Mouse (Mus musculus): Measurements from ENCODE around the gene Ankle1.

The Ankle1 gene

DNA sequence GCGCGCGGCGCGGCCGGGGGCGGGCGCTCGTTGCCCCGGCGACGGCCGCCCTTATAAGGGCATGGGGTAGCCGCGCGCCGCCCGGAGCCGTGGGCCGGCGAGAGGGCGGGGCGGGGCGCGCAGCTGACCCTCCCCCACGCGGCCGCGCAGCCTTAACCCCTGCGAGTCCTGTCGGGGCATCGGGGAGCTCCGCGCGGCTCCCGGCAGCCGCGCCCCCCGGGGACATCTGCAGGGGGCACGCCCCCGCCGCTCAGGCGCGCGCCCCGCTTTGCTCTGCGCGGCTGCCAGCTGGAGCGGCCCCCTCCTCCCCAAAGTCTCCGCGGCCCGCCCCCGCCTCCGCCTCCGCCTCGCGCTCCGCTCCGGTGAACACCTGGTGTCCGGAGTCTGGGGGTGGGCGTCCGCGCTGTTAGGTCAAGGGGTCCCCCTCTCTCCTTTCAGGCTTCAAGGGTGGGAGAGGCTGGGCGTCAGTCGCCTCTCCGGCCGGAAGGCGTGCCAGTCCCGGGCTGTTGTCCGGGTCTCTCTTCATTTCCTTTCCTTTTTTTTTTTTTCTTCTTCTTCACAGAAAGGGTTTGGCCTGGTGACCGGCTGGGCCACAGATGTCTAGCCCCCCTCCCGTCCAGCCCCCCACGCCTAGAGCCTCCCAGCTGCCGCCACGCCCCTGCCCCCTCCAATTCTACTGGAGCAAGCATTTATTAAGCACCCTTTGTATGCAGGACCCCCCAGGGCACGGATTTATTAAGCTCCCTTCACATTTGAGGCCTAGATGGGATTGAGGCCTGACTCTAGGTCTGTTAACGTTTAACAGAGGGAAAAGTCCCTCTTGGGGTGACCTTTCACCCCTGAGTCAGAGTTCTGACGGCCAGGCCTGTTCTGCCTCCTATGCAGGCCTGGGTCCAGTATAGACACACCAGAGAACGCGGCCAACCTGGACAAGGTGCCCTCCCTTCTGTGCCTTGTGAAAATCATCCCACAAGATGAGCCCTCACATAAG is 23.5 kb upstream of the Ankle1 start:
- peak; percentile 60 for DNase-seq (ENCODE audit: low spot score)

DNA sequence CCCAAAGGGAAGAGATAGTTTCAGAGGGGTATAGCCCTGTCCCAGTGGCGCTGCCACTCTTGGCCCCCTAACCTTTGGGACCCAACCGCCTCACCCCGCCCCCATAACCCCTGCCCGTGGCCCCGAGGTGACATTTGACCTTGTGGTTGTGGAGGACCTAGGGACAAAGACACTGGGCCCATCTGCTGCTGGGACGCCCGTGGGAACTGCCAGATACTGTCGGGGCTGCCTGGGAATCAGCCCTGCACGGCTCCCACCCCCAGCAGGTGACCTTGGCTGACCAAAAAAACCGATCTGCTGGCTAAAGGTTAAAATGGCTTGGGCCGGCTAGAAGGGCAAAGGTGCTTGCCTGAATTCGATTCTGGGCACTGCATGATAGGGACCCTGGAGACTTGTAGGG is 22.4 kb upstream of the Ankle1 start:
- no peak for DNase-seq (ENCODE audit: low spot score)

DNA sequence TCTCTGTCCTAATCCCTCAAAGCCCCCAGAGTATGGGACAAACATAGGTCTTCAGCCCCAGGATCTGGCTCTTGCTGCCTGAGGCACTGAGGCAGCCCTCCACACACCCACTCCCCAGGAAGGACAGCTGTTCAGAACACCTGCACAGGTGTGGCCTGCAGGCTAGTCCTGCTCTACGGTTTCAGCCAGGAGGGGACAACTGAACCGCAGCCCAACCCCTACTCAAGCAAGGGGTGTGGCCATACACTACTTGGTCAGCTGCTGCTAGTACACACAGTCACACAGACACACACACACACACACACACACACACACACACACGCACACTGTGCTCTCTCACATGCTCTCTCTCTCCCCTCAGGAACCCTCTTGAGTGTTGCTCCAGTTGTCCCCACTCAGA is 21.9 kb upstream of the Ankle1 start:
- DNase-seq (ENCODE audit: low spot score), result no peak

DNA sequence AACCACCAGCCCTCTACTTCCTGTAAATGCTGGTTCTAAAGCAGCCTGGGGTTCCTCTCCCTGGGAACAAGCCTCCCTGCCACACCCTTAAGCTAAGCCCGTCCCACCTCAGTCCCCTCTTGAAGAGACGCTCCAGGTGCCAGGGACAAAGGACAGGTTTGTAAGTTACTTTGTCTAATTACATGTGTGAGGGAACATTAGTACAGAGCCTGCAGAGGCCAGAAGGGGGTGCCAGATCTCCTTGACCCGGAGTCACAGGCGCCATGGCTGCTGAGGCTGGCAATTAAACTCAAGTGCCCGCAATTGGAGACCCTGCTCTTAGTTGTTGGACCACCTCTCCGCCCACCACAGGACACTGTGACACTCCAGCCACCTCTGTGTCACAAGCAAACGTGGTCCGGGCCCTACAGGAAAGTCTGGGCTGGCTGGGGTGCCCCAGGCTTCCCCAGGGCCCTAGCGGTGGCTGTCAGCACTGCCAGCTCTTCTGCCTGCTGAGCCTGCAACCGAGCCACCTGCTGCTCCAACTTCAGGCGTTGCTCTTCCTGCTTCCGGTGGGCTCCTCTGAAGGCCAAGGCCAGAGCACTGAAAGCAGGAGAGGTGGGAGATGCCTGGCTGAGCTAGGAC is 20.5 kb upstream of the Ankle1 start:
- DNase-seq (ENCODE audit: low spot score), result no peak

DNA sequence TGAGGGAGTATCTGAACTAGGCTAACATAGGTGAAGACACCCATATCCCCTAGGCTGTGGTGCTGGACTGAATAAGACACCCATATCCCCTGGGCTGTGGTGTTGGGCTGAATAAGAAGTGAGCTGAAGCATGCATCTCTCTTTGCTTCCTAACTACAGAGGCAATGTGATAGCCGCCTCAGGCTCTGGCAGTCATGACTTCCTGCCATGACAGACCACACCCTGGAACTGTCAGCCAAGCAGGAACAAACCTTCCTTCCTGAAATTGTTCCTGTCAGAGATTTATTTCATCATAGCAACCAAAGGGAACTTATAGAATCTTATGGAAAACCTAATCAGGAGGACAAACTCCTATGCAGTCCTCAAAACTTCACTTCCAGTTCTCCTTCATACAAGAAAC is 17.5 kb upstream of the Ankle1 start:
- no peak for DNase-seq (ENCODE audit: low spot score)

DNA sequence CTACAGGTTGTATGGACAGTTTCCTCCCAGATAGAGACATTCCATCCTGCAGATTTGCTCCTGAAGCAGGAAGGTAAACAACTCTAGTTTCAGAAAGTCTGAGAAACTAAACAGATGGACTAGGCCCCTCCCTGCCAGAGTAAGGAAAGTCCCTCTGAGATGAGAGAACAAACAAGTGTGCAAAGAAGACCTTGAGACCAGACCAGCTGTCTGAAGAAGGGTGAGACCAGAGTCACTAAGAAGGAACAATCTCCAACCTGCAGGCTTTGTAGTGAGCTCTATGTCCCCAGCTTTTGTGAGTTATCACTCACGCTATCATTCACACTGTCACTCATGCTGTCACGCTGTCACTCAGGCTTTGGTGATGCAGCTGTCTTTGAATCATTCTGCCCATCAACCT is 14.1 kb upstream of the Ankle1 start:
- no peak for DNase-seq (ENCODE audit: low spot score)

DNA sequence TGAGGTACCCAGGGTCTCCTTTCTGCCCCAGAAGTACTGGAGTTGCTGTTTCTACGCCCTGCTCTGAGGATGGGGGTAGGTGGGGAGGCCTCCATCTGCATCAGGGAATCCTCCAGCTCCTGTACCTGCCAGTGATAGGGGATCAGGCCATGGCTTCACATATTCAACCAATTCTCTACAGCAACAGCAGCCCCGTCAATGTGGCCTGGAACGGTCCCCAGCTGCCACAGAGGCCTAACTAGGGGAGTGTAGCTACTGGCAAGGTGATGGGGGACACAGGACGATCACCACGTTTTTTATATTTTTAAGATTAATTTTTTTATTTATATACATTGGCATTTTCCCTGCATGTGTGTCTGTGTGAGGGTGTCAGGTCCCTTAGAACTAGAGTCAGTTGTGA is 13.4 kb upstream of the Ankle1 start:
- DNase-seq (ENCODE audit: low spot score), result no peak

DNA sequence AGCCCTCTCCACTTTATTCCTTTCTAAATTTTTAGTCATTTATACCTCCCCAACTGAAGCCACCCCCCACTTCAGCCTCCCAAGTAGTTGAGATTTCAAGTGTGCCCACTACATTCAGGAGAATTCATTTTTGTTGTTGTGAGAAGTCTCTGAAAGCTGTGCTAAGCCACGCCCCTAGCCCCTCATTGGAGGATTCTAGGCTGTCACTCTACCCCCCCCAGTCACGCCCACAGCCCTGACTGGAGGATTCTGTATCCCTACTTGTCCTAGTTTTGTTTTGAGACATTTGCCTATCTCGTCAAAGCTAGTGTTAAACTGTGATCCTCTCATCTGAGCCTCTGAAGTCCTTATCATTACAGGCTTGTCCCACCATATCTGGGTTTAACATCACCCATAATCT is 12.9 kb upstream of the Ankle1 start:
- DNase-seq (ENCODE audit: low spot score), result no peak

DNA sequence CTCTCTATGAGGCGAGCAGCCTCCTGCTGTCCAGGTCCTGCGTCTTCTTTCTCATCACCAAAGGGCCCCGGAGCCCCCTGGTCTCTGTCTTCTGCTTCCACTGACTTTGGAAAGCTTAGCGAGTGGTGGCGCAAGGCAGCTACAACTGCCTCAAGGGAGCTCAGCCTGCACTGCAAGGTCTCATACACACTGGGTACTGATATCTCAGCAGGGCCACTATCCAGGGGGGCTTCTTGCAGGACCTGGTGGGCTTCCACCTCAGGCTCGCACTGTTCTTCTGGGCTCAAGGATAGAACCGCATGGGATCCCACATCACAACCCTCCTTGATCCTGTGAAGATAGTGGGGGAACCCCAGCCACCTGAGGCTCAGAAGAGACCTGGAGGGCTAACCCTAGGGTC is 11.3 kb upstream of the Ankle1 start:
- no peak for DNase-seq (ENCODE audit: low spot score)

DNA sequence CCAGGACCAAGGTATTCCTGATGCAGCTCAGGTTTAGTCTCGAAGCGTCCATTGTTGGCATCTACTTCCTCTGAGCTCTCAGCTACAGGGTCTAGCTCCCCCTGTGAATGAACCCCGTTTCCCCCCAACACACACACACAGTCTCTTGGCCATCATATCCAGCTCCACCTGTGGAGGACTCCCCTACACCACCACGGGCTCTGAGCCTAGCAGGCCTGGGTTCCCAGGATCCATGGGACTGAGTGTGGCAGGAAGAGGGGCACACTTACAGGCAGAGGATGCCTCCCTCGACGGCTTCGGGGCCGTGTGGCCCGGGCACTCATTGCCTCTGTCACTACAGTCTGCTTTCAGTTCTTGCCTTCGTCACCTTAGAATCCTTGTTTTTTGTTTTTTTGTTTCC is 10.7 kb upstream of the Ankle1 start:
- DNase-seq (ENCODE audit: low spot score), result no peak

DNA sequence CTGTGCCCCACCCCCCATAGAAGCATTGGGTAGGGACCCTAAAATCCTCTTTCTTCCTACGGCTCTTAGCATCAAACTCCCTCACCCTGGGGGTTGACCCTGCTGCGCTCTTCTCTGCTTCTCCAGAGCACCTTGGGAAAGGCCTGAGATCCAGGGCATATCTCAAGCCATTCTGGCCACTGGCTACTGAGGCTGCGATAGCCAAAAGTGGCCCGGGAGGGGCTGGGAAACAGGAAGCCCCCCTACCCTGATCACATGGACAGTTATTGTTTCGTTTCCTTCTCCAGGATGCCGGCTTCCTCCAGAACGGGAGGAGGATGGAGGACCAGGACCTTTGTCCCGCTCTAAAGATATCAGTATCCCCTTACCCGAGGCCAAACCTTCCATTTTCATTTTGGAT is 10.2 kb upstream of the Ankle1 start, which contains the start of gene Ushbp1:
Gene Ushbp1 (minus strand): TSS at position 174 of the 400 bp plus-strand sequence.
- DNase-seq (ENCODE audit: low spot score), result no peak

DNA sequence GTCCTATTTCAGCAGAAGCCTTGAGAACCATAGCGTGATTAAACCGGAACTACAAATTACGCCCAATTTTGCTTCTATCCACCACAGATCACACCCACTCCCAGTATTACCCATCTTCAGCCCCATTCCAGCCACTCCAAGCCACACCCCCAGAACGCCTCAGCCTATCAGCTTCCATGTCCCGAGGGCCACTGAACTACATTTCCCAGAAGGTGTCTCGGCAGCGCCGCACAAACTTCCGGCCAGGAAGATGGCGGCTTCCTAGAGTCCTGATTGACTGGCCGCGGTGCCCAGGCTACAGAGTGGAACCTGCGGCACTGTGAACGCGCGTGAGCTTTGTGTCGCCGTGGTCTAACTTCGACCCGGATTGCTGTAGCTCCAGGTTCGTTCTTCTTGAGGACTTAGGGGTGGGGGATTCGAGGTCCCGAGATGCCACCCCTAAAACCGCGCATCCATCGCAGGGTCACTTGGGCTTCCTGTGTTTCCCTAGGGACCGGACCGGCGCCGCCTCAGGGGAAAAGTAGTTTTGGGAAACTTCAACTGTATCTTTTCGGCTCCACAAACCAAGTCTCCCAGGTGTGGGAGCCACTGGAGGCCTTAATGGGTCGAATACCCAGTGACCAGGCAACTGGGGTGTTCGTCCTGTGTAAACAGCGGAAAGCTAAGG is 9.0 kb upstream of the Ankle1 start, which contains the start of gene Babam1:
Gene Babam1 (plus strand): TSS at position 223 of the 667 bp plus-strand sequence.
- peak; percentile 90 for DNase-seq (ENCODE audit: low spot score)

DNA sequence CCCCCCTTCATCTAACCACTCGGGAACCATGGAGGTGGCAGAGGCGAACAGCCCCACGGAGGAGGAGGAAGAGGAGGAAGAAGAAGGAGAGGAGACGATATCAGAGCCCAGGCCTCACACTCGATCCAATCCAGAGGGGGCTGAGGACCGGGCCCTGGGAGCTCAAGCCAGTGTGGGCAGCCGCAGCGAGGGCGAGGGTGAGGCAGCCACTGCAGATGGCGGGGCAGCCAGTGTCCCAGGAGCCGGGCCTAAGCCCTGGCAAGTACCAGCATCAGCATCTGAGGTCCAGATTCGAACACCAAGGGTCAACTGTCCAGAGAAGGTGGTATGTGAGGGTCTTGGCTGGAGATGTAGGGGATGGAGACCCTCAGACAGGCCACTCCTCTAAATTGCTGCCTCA is 8.1 kb upstream of the Ankle1 start:
- no peak for DNase-seq (ENCODE audit: low spot score)

DNA sequence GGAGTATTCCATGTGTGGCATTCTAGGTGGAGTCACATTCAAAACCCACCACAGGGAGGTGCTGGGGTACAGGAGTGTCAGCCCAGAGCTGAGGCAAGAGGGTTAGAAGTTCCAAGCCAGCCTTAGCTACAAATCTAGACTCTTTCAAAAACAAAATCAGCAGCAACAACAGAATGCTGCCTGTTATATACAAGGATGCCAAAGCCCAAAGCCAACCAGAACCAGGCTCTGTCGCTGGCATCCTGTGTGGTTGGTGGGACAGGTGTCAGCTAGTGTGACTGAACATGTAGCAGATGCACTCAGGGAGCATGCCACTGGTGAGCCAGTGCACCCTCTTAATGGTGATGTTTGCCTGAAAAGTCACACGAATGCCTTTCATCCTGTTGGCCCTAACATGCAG is 5.0 kb upstream of the Ankle1 start:
- no peak for DNase-seq (ENCODE audit: low spot score)

DNA sequence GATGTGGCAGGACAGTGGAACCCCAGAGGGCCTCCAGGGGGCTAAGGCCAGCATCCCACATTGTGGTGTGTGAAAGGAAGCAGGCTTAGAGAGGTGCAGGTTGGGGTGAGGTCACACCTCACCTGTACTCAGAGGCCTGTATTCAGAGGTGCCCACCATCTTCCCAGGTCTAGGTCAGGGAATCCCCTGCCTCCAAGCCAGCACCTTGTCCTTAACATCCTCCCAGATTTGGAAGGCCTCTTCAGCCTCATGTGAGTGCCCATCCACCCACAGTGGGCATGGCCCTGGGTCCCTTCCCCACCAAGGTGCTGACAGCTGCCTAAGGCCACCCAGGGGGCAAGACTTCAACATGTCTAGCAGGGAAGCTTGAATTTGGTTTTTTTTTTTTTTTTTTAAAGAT is 4.4 kb upstream of the Ankle1 start:
- no peak for DNase-seq (ENCODE audit: low spot score)

DNA sequence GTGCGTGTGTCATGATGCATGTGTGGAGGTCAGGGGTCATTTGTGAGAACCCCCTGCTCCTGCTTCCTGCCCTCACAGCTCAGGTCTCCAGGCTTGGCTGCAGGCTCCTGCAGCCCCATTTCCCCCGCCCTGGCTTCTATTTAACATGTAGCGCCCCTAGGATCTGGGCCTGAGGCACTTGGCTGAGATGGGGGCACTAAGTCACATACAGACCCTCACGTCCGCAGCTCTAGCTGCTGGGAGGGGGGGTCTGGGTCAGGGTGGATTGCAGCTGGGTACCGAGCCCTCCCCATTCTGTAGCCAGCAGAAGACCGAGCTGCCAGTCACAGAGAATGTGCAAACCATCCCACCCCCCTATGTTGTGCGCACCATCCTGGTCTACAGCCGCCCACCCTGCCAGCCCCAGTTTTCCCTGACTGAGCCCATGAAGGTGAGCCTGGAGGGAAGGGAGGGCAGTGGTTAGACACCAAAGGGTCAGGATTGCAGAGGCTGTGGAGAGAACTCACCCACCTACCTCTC is 3.3 kb upstream of the Ankle1 start:
- no peak for DNase-seq (ENCODE audit: low spot score)

DNA sequence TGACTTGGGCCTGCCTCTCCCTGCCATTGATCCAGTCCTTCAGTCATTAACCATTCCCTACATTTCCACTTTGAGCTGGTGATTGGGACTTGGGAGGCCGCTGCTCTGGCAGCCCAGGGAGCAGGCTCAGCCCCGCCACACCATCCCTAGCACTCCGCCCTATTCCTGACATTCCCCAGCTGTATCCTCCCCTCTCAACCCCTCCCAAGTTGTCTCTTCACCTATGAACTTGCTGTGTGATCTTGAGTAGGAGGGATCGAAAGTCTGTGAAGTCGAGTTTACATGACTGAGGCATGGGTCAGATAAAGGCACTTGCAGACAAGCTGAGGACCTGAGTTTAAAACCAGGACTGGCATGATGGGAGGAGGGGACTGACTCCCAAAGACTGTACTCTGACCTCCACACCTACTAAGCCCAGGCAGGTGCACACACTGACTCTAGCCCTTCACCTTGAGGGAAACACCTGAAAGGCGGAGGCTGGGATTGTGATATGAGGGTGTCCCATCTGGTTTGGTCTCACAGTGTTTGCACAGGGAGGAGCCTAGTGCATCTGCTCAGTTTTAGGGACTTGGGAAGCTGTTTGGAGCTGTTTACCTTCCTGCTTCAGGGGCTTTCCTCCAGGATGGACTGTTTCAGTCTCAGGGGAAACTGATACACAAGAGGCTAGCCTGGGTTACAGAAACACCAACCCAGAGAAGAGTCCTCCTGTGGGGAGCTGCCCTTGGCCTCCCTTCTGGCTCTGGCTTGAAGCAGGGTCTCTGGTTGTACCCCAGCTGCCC is 2.5 kb upstream of the Ankle1 start:
- DNase-seq (ENCODE audit: low spot score), result no peak

DNA sequence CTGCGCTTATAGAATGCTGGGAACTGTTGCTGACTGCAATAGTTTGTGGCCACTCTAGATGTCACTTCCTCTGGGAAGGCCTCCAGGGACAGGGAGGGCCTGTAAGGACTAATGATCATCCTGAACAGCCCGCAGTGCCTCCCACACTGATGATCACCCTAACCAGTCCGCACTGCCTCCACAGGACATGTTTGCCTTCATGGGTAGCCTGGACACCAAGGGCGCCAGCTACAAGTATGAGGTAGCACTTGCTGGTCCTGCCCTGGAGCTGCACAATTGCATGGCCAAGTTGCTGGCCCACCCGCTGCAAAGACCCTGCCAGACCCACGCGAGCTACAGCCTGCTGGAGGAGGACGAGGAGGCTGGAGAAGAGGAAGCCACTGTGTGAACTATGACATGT is 1.8 kb upstream of the Ankle1 start:
- no peak for DNase-seq (ENCODE audit: low spot score)

DNA sequence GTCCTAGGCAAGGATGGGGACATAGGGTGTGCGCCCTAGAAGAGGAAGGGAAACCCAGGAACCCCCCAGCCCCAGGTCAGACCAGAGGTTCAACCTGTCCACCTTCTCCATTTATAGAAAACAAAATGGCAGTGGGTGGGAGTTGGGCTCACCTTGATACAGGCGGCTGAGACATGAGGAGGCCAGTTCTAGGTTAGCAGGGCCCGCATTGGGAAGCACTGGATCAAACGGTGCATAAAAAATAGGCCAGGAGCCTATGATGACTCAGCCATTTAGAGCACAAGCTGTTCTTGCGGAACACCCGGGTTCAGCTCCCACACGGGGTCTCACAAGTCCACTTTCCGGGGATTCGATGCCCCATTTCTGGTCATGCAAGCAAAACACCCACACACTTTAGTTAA is 859 bp upstream of the Ankle1 start:
- no peak for DNase-seq (ENCODE audit: low spot score)

DNA sequence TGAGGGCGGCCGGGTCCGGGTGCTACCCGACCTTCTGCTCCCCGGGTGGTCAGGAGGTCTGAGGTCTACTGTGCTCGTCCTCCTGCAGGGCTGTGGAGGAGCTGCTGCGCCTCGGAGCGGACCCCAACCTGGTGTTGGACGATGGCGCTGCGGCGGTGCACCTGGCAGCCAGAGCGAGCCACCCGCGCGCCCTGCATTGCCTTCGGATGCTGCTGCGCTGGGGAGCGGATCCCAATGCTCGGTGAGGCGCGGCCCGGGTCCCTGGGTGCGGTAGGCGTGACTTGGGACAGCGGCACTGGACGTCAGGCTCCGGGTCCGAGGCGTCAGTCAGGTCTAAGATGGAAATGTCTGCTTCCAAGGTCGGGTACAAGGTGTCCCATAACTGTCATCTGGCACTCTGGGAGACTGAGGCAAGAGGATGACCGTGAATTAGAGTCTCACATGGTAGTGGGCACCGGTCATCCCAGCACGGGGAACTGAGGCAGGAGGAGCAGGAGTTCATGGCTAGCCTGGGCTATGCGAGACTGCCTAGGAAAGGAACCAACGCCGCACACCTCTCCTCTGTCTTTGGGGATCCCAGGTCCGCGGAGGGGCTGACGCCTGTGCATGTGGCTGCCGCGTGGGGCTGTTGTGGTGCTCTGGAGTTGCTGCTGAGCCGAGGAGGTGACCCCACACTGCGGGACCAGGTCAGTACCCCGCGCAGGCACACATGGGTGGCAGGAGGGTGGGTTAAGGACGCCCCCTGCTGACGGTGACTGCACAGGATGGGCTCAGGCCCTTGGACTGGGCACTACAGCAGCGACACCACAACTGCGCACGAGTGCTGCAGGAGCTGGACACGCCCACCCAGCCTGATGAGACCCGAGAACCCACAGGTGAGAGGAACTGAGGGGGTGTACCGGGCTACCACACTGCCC is 547 bp downstream of the Ankle1 start:
- no peak for DNase-seq (ENCODE audit: low spot score)

DNA sequence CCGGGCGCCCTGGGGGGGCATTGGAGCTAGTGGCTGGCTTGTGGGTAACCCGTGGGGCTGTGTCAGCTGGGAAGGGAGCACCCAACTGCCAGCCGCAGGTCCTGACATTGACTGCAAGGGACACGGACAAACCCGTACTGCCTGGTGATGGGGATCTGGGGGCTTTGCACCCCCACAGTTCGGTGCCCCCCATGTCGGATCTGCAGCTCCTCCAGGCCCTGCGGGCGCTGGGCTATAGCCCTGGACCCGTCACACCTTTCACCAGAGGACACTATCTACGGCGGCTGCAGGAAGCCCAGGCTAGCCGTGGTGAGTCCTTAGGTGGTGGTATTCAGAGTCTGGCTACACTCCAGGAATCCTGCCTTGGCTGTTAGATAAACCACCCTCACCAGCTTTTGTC is 1.6 kb downstream of the Ankle1 start:
- no peak for DNase-seq (ENCODE audit: low spot score)

Measured in T-cell, adult 2 months (primary cell).